Mouse (Mus musculus): ENCODE measurements at regions not wholly inside any gene's neighbourhood (a gene's known extent, or its start where the extent isn't known, plus 50 kb on each side); places are given as distances from the start of the nearest gene placed in this dataset.

GRCm38 (mm10) chr2:133994742-133995141 is 442.8 kb downstream of the Bmp2 start:
- Histone ChIP-seq H3K36me3 (no peaks in the 10 kb centered on the region), H3K4me1 (peaks cover 9% of the 10 kb centered on the region), H3K27ac (replicated peaks) (no peak overlapping the region), H3K9me3 (replicated peaks) (no peaks in the 10 kb centered on the region), H3K27me3 (ENCODE audit: low read depth, poor library complexity, severe bottlenecking) (no peaks in the 10 kb centered on the region), H3K4me3 (no peak overlapping the region)
- 60% methylated on average over 1 of the region's 1 CpGs for WGBS
- DNase-seq (ENCODE audit: low spot score): no peak

DNA sequence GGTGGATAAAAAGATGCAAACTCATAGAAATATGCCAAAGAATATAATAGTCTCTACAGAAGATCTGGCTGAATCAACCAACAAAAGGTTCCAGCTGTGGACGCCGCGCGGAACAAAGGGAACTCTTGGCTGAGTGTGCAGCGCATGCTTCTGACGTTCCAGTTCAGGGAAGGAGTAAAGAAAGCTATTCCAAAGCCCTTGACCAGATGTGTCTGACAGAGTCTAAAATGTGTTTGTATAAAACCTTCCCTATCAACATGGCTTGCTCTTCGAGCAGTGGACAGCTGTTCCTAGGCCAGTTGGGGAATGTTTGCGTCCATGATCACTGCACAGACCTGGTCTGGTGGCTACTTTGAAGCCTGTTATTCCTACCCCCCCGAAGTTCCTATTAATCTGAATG is 442.4 kb downstream of the Bmp2 start:
- H3K36me3 ChIP-seq: no peaks in the 10 kb centered on the region
- peaks cover 9% of the 10 kb centered on the region for H3K4me1 ChIP-seq
- no peak overlapping the region for H3K27ac ChIP-seq (replicated peaks)
- H3K9me3 ChIP-seq (replicated peaks): no peaks in the 10 kb centered on the region
- no peak for DNase-seq (ENCODE audit: low spot score)
- 83% methylated on average over 9 of the region's 9 CpGs for WGBS
- no peak overlapping the region for H3K4me3 ChIP-seq
- no peaks in the 10 kb centered on the region for H3K27me3 ChIP-seq (ENCODE audit: low read depth, poor library complexity, severe bottlenecking)

DNA sequence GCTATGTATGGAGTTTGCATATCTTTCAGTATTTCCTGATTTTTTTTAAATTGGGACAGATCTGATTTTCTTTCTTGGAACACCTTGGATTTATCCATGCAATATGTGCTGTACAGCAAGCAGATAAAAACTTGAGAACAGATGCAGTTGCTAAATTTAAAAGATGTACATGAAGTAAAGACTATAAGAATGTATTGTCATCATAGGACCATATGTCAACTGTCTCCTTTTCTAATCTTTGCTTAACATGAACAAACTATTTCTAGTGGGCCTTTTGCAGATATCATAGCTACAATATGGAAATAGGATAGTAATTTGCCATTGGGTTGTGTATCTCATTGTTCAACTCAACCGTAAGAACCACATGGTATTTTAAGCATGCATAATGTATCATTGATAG is 435.7 kb downstream of the Bmp2 start:
- no peaks in the 10 kb centered on the region for H3K27me3 ChIP-seq (ENCODE audit: low read depth, poor library complexity, severe bottlenecking)
- H3K4me3 ChIP-seq: no peak overlapping the region
- H3K36me3 ChIP-seq: no peaks in the 10 kb centered on the region
- no peaks in the 10 kb centered on the region for H3K9me3 ChIP-seq (replicated peaks)
- 95% methylated on average over 1 of the region's 1 CpGs for WGBS
- no peaks in the 10 kb centered on the region for H3K4me1 ChIP-seq
- no peak overlapping the region for H3K27ac ChIP-seq (replicated peaks)
- no peak for DNase-seq (ENCODE audit: low spot score)

Measured in midbrain, embryonic 10.5 days (tissue).